Mouse (Mus musculus) liver, embryonic 14.5 days (tissue): ENCODE results near the gene Akt1.

ENCODE experiments used
- CTCF ChIP-seq: IDR thresholded peaks from 2 replicates; pipeline ENCODE4 v1.5.1; 2016; ENCODE audit warnings: antibody characterized with exemption, low read depth, control low read depth
- EP300 ChIP-seq: IDR thresholded peaks from 2 replicates; pipeline ENCODE4 v1.6.1; 2016; ENCODE audit warnings: antibody characterized with exemption, low read depth

DNA sequence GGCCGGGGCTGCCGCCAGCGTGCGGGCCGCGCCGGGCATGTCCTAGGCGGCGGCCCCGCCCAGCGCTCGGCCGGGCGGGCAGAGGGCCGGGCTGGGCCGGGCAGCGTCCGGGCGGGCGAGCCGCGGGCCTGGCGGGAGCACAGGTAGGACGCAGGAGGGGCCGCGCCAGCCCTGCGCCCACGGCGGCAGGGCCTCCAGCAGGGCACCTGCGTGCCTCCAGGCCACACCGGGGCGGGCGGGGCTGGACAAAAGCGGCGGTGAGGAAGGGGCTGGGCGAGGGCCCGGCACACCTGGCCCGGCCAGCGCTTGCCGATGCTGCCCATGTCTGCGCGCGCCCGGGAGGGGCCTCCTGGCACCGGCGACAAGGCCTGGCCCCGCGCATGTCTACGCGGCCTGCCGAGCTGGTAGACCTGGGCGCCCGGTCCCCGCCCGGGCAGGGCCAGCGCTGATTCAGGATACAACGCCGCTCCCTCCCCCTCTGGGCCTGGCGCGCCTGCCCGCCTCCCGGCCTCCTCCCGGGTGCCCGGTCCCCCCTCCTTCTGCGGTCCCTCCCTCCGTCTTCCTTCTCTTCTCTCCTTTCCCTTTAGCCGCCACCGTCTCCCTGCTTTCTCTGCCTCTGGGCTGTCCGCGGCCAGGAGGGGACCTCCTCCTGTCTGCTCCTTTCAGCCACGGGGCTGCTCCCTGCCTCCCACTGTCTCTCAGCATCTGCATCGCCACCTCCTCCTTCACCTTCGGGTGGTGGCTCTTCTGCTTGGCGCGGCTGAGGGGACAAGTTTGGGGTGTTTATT is 47.8 kb upstream of the Akt1 start:
- no peak for TF ChIP-seq CTCF
- TF ChIP-seq EP300, result no peak
